Mouse (Mus musculus) kidney, adult 11 months (tissue): ENCODE measurements around the gene Pipox.

Experiments used
- DNase-seq: peaks from one replicate; pipeline ENCODE4 v3.0.0; 2022

Gene Pipox

DNA sequence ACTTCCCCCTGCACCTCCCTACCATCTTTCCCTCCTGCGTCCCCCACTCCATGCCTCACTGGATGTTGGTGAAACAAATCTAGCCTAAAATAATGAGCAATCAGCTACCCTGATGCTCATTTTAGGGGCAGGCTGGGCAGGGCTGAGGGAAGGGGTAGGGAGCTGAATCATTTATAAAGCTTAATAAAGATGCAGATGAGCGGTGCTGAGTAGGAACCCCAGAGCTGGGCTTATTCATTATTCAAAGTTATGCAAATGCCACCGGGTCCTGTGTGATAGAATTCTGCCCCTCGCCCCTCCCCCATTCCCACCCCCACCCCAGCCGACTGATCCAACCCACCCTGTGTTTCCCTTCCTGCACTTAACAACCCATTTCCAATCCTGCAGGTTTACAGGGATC is 18.6 kb downstream of the Pipox start:
- no peak for DNase-seq

DNA sequence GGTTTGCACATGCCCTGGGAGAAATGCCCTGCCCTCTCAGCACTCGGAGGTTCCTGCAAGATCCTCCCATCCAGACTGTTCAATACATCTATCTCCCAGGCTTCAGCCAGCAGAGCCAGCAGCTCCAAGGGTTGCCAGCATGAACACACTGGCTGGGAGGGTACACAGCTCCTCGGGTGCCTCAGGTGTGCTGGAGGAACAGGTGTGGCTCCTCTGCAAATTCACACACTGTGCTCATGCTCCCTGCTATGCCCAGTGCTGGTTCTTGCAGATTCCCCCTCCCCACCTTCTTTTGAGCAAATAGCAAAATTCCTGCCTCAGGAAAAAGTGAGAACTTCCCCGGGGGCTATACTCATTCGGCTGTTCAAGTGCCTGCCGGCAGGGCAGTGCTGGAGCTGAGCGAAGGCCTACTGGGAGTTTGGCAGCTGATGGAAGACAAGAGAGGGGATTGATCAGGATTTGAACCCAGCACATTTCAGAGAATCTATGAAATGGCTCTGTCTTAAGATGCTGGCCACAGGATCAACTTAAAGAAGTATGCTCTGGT is 19.1 kb downstream of the Pipox start:
- no peak for DNase-seq

- no peak for DNase-seq
Observed at GRCm38 (mm10) chr11:77873116-77873515, 20.8 kb downstream of the Pipox start.

DNA sequence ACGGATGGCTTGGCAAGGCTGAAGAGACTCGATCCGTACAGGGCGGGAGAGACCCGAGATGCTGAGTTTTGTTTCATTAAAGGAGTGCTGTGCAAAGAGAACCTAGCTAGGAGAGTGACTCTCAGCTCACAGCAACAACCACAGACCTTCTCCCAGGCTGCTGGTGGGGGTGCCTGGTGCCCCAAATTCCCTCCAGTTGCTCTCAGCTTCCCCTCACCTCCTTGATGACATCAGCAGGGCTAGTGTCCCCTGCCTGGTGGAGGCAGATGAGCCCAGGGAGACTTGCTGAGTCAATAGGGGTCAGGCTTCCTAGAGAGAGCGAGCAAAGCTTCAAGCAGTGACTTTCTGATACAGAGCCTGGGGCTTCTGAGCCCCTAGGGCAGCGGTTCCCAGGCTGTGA is 21.2 kb downstream of the Pipox start:
- no peak for DNase-seq

DNA sequence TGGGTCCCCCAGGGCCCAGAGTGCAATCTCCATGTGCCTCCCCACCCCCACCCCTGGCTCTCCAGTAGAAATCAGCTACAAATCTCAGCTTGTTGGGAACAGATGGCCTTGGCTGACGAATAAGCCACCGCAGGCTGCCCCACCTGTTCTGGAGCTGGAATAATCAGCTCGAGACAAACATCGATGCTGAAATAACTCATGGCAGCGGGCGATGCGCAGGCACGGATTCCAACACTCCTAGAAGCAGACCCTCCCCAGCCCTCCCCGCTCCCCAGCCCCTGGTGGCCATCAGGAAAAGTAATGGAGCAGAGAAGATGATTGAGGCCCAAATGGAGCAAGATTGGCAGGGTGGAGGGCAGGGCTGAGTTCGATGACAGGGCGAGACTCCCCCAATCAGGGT is 21.7 kb downstream of the Pipox start:
- no peak for DNase-seq

GRCm38 (mm10) chr11:77871436-77871835 is 22.5 kb downstream of the Pipox start:
- DNase-seq: no peak

DNA sequence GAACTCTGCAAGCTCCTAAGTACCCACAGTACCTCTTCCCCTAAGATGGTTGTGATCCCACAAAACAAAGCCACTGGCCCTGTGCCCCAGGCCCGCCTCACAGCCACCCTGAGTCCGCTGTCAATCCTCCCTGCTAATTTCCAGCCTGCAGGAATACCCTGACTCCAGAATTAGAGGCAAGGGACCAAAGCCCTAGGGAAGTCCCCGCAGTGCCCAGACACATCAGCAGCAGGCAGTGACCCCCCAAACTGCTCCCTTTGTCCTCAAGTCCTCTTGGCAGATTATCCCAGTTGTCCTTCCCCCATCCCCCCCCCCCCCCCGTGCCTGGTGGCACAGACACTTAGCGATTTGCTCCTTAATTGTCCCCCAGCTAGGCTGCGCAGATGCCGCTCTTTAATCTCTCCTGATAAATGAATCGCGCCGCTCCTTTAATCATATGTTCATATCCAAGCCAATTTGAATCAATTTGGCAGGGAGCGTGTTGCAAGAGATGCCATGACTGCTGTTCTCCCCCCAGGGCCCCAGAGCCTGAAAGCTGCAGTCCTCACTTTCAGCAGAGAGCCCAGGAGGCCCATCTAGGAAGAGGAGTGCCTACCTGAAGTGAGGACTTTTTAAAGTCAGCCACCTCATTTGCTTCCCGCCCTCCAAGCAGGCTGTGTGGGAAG is 26.3 kb downstream of the Pipox start:
- no peak for DNase-seq

GRCm38 (mm10) chr11:77864771-77865170 is 29.1 kb downstream of the Pipox start:
- DNase-seq: no peak

DNA sequence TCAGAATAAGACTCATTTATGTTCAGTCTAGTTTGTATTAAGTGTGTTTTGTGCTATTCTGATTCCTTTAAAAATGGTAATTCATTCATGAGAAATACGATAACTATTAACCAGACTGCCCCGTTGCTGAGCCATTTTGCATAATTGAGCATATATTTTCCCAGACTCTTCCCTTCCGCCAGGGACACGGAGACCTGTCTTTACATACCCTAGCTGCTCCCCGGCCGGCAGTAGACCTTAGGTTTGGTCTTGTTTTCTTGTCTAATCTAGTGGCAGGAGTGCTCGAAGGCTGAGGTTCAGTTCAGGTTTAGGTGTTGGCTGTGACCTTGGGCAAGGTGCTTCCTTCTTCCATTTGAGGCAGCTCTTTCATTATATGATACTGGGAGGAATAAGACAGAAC is 31.0 kb downstream of the Pipox start:
- DNase-seq: peak; percentile 41

- no peak for DNase-seq
Observed at GRCm38 (mm10) chr11:77860947-77861346, 32.9 kb downstream of the Pipox start.

- no peak for DNase-seq
Observed at GRCm38 (mm10) chr11:77858589-77858988, 35.3 kb downstream of the Pipox start.

DNA sequence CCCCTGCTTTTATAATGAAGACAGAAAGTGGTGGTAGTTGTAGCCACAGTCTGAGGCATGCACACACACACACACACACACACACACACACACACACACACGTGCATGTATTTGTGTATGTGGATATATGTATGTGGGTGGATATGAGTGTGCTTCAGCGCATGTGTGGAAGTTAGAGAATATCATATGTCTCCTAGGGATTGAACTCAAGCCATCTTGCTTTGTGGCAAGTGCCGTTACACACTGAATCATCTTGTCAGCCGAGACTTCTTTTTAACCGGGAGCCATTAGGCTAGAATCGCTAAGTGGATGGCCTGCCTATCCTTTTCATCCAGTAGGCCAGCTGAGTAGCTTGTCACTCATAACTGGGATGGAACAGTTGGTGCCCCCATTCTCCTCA is 36.8 kb downstream of the Pipox start:
- DNase-seq: no peak

DNA sequence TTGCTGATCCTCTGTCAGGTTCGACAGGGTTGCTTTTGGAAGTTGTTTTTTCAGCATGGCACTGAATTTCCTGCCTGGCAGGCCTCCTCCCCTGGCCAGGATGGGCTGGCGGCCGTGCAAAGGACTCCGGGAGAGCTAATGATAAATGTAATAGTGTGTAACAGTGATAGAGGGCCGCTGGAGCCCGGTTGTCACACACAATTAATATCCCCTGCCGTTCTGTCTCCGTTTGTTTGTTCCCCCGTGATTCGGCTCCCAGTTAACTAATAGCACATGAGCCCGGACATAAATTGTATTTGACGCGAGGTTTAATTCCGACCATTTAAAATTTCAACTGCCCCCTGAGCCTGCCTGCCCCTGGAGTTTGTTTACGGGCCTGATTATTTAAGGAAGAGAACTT is 38.5 kb downstream of the Pipox start:
- DNase-seq: no peak

- no peak for DNase-seq
Observed at GRCm38 (mm10) chr11:77854641-77855040, 39.3 kb downstream of the Pipox start.

- DNase-seq: no peak
Observed at GRCm38 (mm10) chr11:77852941-77853668, 40.8 kb downstream of the Pipox start.

GRCm38 (mm10) chr11:77852195-77852594 is 41.7 kb downstream of the Pipox start:
- no peak for DNase-seq

DNA sequence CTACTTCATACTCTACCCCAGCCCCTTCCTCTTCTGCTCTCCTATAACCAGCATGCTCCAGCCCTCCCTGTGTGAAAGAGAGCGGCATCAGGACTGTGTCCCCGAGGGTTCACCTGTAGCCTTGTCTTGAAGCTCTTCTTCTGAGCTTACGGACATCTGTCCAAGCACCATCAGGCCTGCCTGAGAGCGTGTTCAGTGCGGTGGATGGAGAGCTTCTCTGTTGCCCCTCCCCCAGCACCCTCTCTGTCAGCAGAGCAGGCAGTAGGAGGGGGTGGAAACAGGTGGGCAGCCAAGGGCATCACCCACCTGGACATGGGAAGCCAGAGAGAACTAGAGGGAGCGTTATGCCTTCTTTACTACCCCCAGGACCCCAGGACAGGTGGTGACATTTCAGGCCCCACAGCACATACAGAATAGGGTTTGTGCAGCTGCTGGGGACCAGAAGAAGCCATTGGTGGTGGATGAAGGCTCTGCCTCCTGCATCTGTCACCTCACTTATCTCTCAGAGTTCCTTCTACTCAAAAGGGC is 42.3 kb downstream of the Pipox start:
- no peak for DNase-seq

GRCm38 (mm10) chr11:77850401-77851244 is 43.3 kb downstream of the Pipox start:
- no peak for DNase-seq

DNA sequence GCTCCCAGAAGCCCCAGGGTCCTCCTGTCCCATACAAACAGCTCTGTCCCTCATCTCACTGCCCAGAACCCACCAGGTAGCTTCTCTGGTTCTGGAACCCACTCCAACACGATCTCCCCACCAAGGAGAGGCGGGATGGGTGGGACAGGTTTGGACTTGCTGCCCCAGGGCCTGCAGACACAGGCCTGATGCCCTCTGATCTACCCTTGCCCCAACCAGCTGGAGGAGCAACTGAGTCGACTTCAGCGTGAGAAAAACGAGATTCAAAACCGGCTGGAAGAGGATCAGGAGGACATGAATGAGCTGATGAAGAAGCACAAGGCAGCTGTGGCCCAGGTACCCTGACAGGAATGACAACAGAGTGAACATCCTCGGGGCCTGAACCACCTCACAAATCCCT is 44.7 kb downstream of the Pipox start:
- no peak for DNase-seq

DNA sequence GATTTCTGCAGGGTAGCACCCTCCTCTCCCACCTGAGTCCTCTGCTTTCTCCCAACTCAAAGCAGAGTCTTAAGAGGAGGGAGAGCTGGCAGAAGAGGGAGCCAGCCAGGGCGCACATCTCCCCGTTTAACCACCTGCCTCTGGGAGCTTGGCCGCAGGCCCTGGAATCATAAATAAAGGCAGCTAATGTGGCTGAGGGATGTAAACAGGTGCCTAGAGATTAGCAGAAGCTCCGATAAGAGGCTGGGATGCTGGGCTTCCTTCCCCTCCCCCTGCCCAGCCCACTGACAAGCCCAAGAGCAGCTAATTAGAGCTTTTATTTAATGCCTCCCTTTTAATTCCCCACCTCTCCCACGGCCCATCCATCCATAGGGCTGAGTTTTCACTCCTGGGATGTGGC is 45.8 kb downstream of the Pipox start:
- no peak for DNase-seq

DNA sequence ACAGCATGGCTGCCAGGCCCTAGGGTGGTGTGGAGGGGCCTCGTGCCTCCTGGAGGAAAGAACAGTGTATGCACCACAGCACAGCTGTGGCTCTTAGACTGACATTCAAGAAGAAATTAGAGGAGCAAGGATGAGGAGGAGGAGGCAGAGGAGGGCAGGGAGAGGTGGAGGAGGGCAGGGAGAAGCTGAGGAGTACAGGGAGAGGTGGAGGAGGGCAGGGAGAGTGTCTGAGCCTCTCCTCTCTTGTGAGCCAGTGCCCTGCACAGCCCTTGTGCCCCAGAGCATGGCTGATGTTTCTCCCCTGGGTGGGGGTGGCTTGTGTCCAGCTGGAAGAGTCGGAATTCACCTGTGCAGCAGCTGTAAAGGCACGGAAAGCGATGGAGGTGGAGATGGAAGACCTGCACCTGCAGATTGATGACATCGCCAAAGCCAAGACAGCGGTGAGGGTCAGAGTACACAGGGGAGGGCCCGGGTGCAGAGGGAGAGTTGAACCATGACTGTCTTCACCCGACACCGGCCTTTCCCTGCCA is 46.2 kb downstream of the Pipox start:
- DNase-seq: peak; percentile 78

GRCm38 (mm10) chr11:77843906-77844200 is 50.0 kb downstream of the Pipox start:
- DNase-seq: no peak
